Mouse (Mus musculus): Measurements from ENCODE around the gene Taz. TPM values are rescaled to one million over a fixed set of nuclear protein-coding genes. Genes with fewer than 3 reads are reported as not detected.

The Taz gene
- polyA plus RNA-seq, 1 experiment from 2014 or later: 90.3 TPM

Small RNAs within 50 kb of the gene (microRNA-seq; reads per million reads assigned to microRNA genes)
- not detected for gene Mir7091
- gene Mir7092: 1.3 reads per million

Other genes starting within 250 kb of the Taz start
- not detected in 2 replicates for gene Opn1mw, start 154.4 kb upstream of the Taz start, polyA plus RNA-seq (2015; fragmentation: Nextera tagmentation; extraction: Ambion mirVana)
- 15.7 and 17.0 TPM in 2 replicates for gene Mecp2, start 146.5 kb upstream of the Taz start, polyA plus RNA-seq (2015; fragmentation: Nextera tagmentation; extraction: Ambion mirVana)
- not detected in 2 replicates for gene Tex28, start 114.1 kb upstream of the Taz start, polyA plus RNA-seq (2015; fragmentation: Nextera tagmentation; extraction: Ambion mirVana)
- gene Tktl1, start 104.7 kb upstream of the Taz start, polyA plus RNA-seq (2015; fragmentation: Nextera tagmentation; extraction: Ambion mirVana): 0.06 and 0.11 TPM in 2 replicates
- 92.6 and 96.4 TPM in 2 replicates for gene Flna, start 32.1 kb upstream of the Taz start, polyA plus RNA-seq (2015; fragmentation: Nextera tagmentation; extraction: Ambion mirVana)
- gene Emd, start 27.2 kb upstream of the Taz start, polyA plus RNA-seq (2015; fragmentation: Nextera tagmentation; extraction: Ambion mirVana): 16.0 and 17.7 TPM in 2 replicates
- 402 and 414 TPM in 2 replicates for gene Rpl10, start 11.1 kb upstream of the Taz start, polyA plus RNA-seq (2015; fragmentation: Nextera tagmentation; extraction: Ambion mirVana)
- gene Dnase1l1, start 425 bp downstream of the Taz start, polyA plus RNA-seq (2015; fragmentation: Nextera tagmentation; extraction: Ambion mirVana): 2.9 and 5.2 TPM in 2 replicates
- 308 and 309 TPM in 2 replicates for gene Atp6ap1, start 15.2 kb downstream of the Taz start, polyA plus RNA-seq (2015; fragmentation: Nextera tagmentation; extraction: Ambion mirVana)
- gene Gdi1, start 23.1 kb downstream of the Taz start, polyA plus RNA-seq (2015; fragmentation: Nextera tagmentation; extraction: Ambion mirVana): 1,073 and 1,116 TPM in 2 replicates
- 59.9 and 62.2 TPM in 2 replicates for gene Fam50a, start 31.1 kb downstream of the Taz start, polyA plus RNA-seq (2015; fragmentation: Nextera tagmentation; extraction: Ambion mirVana)
- gene Plxna3, start 47.2 kb downstream of the Taz start, polyA plus RNA-seq (2015; fragmentation: Nextera tagmentation; extraction: Ambion mirVana): 64.4 and 75.0 TPM in 2 replicates
- 59.8 and 62.3 TPM in 2 replicates for gene Lage3, start 71.7 kb downstream of the Taz start, polyA plus RNA-seq (2015; fragmentation: Nextera tagmentation; extraction: Ambion mirVana)
- 67.1 and 71.1 TPM in 2 replicates for gene Ubl4a, start 91.3 kb downstream of the Taz start, polyA plus RNA-seq (2015; fragmentation: Nextera tagmentation; extraction: Ambion mirVana)
- gene Slc10a3, start 91.4 kb downstream of the Taz start, polyA plus RNA-seq (2015; fragmentation: Nextera tagmentation; extraction: Ambion mirVana): 9.9 and 10.5 TPM in 2 replicates
- gene Fam3a, start 111.4 kb downstream of the Taz start, polyA plus RNA-seq (2015; fragmentation: Nextera tagmentation; extraction: Ambion mirVana): 36.2 and 38.3 TPM in 2 replicates
- 15.2 and 16.0 TPM in 2 replicates for gene Ikbkg, start 111.4 kb downstream of the Taz start, polyA plus RNA-seq (2015; fragmentation: Nextera tagmentation; extraction: Ambion mirVana)
- gene G6pdx, start 147.3 kb downstream of the Taz start, polyA plus RNA-seq (2015; fragmentation: Nextera tagmentation; extraction: Ambion mirVana): 56.6 and 57.4 TPM in 2 replicates
- not detected in 2 replicates for gene Gm6880, start 199.5 kb downstream of the Taz start, polyA plus RNA-seq (2015; fragmentation: Nextera tagmentation; extraction: Ambion mirVana)

Measured in midbrain, embryonic 15.5 days (tissue).